Mouse (Mus musculus) bone marrow, adult 2 months (tissue): ENCODE measurements around the gene Slc2a9. TPM values are rescaled to one million over a fixed set of nuclear protein-coding genes. Genes with fewer than 3 reads are reported as not detected.

Experiments used
- H3K27ac ChIP-seq: fragments of 200-500 bp; 2 replicates; pipeline ENCODE4 v1.5.1; 2012; ENCODE audit warnings: low read depth, mild to moderate bottlenecking, control low read depth, inconsistent platforms, low read length; ENCODE audit not compliant: control insufficient read depth, poor library complexity, insufficient read depth
- H3K4me1 ChIP-seq: fragments of 200-500 bp; 2 replicates; pipeline ENCODE4 v1.6.1; 2011; ENCODE audit warnings: low read length; ENCODE audit not compliant: control insufficient read depth, insufficient read depth
- H3K4me3 ChIP-seq: fragments of 200-500 bp; replicated peaks from 2 replicates; pipeline ENCODE3; 2011; ENCODE audit warnings: mild to moderate bottlenecking, low read depth, low read length, control low read depth; ENCODE audit not compliant: control insufficient read depth
- CTCF ChIP-seq: fragments of 200-500 bp; IDR thresholded peaks from 2 replicates; pipeline ENCODE4 v1.5.1; 2011; ENCODE audit warnings: low read length, control low read depth; ENCODE audit not compliant: control insufficient read depth, insufficient read depth
- POLR2A ChIP-seq: fragments of 200-500 bp; IDR thresholded peaks from 2 replicates; pipeline ENCODE4 v1.6.1; 2011; ENCODE audit warnings: low read depth, mild to moderate bottlenecking, control low read depth, low read length, borderline replicate concordance; ENCODE audit not compliant: control insufficient read depth
- WGBS: fragments of 180-500 bp; shearing (Covaris S2); methylation state at CpG from one replicate; pipeline ENCODE4 v1.1.7; 2018; 5-methylcytosine and 5-hydroxymethylcytosine counted together
- polyA plus RNA-seq: library from polyadenylated mRNA; stranded (reverse); fragments of >200 nt; gene quantifications from 2 replicates; pipeline ENCODE4 v1.2.4, GENCODE M21; 2011; ENCODE audit warnings: low replicate concordance; ENCODE audit not compliant: missing spikeins, insufficient read depth, insufficient read length

Slc2a9 gene
- polyA plus RNA-seq, 1 experiment: 11.1 TPM

GRCm38 (mm10) chr5:38318966-38319786 lies 183.8 kb downstream of the Slc2a9 start, which contains the start of gene Drd5:
Gene Drd5 (plus strand): TSS chr5:38319367.
- 4% methylated on average over 66 of the region's 67 CpGs for WGBS
- TF ChIP-seq POLR2A: no peak
- no peak for TF ChIP-seq CTCF
- H3K4me3 ChIP-seq: no peak within 1 kb of the TSS
- no peaks in the 10 kb centered on the region for H3K4me1 ChIP-seq
- H3K27ac ChIP-seq: no peak within 1 kb of the TSS

GRCm38 (mm10) chr5:38309795-38310194 lies 193.1 kb downstream of the Slc2a9 start:
- WGBS: 58% methylated on average over 3 of the region's 3 CpGs
- H3K27ac ChIP-seq: no peak overlapping the region
- no peak overlapping the region for H3K4me3 ChIP-seq
- no peaks in the 10 kb centered on the region for H3K4me1 ChIP-seq
- TF ChIP-seq POLR2A: no peak
- TF ChIP-seq CTCF: no peak

- Histone ChIP-seq H3K4me3 (no peak overlapping the region), H3K4me1 (no peaks in the 10 kb centered on the region), H3K27ac (no peak overlapping the region)
- TF ChIP-seq POLR2A: no peak
- peak; percentile 66 for TF ChIP-seq CTCF
- WGBS: 41% methylated on average over 5 of the region's 5 CpGs
Measured at GRCm38 (mm10) chr5:38308873-38309272, 194.1 kb downstream of the Slc2a9 start.

GRCm38 (mm10) chr5:38307255-38308101 lies 195.5 kb downstream of the Slc2a9 start:
- H3K27ac ChIP-seq: no peak overlapping the region
- H3K4me1 ChIP-seq: no peaks in the 10 kb centered on the region
- H3K4me3 ChIP-seq: peak overlapping the region; percentile 23
- 12% methylated on average over 26 of the region's 26 CpGs for whole genome bisulfite sequencing
- TF ChIP-seq POLR2A: no peak
- TF ChIP-seq CTCF: peak; percentile 96

- Histone ChIP-seq H3K27ac (no peak overlapping the region), H3K4me1 (no peaks in the 10 kb centered on the region), H3K4me3 (no peak overlapping the region)
- WGBS: 66% methylated on average over 2 of the region's 2 CpGs
- TF ChIP-seq POLR2A (no peak), CTCF (no peak)
Measured at GRCm38 (mm10) chr5:38305241-38305640, 197.7 kb downstream of the Slc2a9 start.

- WGBS: 55% methylated on average over 12 of the region's 12 CpGs
- H3K27ac ChIP-seq: no peak overlapping the region
- TF ChIP-seq CTCF (no peak), POLR2A (no peak)
- H3K4me3 ChIP-seq: no peak overlapping the region
- no peaks in the 10 kb centered on the region for H3K4me1 ChIP-seq
Measured at GRCm38 (mm10) chr5:38302651-38303050, 200.3 kb downstream of the Slc2a9 start.

GRCm38 (mm10) chr5:38301761-38302411 lies 201.1 kb downstream of the Slc2a9 start:
- Histone ChIP-seq H3K27ac (no peak overlapping the region), H3K4me1 (no peaks in the 10 kb centered on the region), H3K4me3 (no peak overlapping the region)
- 79% methylated on average over 12 of the region's 12 CpGs for WGBS
- no peak for TF ChIP-seq POLR2A
- no peak for TF ChIP-seq CTCF

Other genes with a start within 250 kb of the Slc2a9 start
- 14.8 and 18.9 TPM in 2 replicates for gene Tmem128, start 243.0 kb downstream of the Slc2a9 start, polyA plus RNA-seq
- not detected in 2 replicates for gene Otop1, start 227.2 kb downstream of the Slc2a9 start, polyA plus RNA-seq
- not detected in 2 replicates for gene Drd5, start 183.8 kb downstream of the Slc2a9 start, polyA plus RNA-seq
- 57.3 and 107 TPM in 2 replicates for gene Wdr1, start 60.1 kb upstream of the Slc2a9 start, polyA plus RNA-seq
- gene Zfp518b, start 181.7 kb upstream of the Slc2a9 start, polyA plus RNA-seq: 0.38 and 2.5 TPM in 2 replicates